Mouse (Mus musculus): ENCODE measurements at regions not wholly inside any gene's neighbourhood (a gene's known extent, or its start where the extent isn't known, plus 50 kb on each side); places are given as distances from the start of the nearest gene placed in this dataset.

DNA sequence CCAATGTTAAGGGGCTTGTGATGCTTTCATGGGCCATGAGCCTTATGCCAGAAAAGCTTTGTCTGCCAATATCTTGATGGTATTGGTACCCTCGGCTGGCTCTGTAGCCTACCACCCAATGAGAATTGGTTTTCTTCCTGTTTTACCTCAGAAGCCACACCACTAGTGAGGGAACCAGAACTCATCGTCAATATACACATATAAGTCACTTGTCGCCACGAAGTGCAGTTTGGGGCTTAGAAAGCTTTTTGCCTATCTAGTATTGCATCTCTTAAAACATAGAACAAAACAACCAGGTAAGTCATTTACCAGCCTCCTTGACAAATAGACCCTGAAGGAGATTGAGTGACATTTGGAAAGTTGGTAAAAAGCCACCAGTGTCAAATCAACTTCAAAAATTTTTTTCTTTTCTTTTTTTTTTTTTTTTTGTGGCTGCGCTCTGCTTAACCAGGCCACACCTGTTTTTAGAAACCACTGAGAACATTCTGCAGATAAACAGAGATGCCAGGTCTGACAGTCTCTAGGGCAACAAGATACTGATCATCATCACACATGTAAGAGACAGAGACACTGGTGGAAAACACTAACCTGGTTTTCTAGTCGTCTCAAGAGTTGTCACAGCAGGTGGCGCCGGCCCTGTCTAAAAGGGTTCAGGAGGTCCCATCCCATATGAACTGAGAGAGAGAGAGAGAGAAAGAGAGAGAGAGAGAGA, 292.4 kb downstream of the Ets1 start:
- no peaks in the 10 kb centered on the region for H3K27me3 ChIP-seq (ENCODE audit: control insufficient read depth, insufficient read depth, low read length, poor library complexity, severe bottlenecking)
- DNase-seq (ENCODE audit: low read depth, low spot score): peak; percentile 52
- H3K36me3 ChIP-seq (ENCODE audit: control insufficient read depth, insufficient read depth, low read length, poor library complexity, severe bottlenecking): no peaks in the 10 kb centered on the region

DNA sequence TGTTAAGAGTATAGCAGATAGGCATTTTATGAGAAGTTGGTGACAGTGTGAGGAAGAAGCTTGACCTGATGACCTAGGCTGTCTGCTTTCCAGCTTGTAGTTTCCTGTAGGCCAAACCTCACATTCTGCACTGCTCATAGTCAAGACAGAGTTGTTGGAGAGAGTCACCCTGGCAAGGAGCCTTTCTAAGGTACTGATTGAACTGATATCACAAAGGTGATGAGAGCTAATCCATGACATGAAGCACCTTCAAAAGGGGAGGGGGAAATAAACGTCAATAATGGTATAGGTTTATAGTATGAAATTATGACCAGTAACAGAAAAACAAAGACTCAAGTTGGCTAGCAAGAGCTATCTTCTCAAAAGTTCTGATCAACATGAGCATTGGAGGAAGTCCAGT, 293.3 kb downstream of the Ets1 start:
- H3K36me3 ChIP-seq (ENCODE audit: control insufficient read depth, insufficient read depth, low read length, poor library complexity, severe bottlenecking): no peaks in the 10 kb centered on the region
- no peak for DNase-seq (ENCODE audit: low read depth, low spot score)
- no peaks in the 10 kb centered on the region for H3K27me3 ChIP-seq (ENCODE audit: control insufficient read depth, insufficient read depth, low read length, poor library complexity, severe bottlenecking)

DNA sequence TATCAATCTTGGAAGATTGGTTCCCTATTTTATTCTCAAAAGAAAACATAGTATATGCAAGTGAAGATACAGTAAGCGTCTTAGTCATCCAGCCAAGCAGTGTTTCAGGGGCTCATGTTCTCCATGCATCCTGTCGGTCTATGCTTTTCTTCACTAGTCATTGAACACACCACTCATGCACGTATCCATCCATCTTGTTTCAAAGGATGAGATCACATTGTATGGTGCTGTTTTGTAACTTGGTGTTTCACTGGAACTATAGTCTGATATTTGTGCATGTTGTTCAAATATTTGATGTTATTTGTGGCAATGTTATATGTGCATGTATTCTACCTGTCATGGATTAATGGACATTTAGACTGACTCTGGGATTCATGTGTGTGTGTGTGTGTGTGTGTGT, 293.8 kb downstream of the Ets1 start:
- no peaks in the 10 kb centered on the region for H3K27me3 ChIP-seq (ENCODE audit: control insufficient read depth, insufficient read depth, low read length, poor library complexity, severe bottlenecking)
- DNase-seq (ENCODE audit: low read depth, low spot score): no peak
- H3K36me3 ChIP-seq (ENCODE audit: control insufficient read depth, insufficient read depth, low read length, poor library complexity, severe bottlenecking): no peaks in the 10 kb centered on the region

DNA sequence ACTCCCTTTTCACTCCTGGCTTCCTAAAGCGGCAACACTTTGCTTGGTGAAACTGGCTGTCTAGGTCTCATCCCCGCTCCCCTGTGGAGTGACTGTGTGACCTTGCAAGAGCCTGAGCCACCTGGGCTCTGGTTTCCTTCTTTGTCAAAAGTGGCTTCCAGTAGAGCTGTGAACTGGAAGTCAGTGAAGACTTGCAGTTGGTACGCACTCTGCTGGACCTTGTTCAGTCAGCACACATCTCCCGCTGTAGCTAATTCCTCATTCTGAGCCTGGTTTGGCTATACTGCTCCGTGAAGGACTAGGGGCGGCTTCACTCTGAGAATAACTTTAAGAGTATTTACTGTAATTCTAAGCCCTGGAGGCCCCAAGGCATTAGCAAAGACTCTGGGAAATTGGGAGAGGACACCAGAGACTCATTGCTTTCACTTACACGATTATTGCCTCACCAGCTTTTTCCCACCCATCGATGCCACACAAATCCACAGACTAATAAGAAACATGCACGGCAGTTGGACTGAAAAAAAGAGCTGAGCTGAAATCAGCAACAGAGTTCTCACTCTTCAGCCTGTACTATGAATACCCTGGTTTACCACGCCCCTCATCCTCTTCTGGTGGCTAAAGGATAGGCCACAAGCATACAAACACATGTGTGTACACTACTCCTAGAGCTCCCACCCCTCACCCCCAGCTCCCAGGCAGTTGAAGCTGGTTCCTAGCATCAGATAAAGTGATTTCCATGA, 295.4 kb downstream of the Ets1 start:
- no peaks in the 10 kb centered on the region for H3K27me3 ChIP-seq (ENCODE audit: control insufficient read depth, insufficient read depth, low read length, poor library complexity, severe bottlenecking)
- DNase-seq (ENCODE audit: low read depth, low spot score): no peak
- no peaks in the 10 kb centered on the region for H3K36me3 ChIP-seq (ENCODE audit: control insufficient read depth, insufficient read depth, low read length, poor library complexity, severe bottlenecking)

DNA sequence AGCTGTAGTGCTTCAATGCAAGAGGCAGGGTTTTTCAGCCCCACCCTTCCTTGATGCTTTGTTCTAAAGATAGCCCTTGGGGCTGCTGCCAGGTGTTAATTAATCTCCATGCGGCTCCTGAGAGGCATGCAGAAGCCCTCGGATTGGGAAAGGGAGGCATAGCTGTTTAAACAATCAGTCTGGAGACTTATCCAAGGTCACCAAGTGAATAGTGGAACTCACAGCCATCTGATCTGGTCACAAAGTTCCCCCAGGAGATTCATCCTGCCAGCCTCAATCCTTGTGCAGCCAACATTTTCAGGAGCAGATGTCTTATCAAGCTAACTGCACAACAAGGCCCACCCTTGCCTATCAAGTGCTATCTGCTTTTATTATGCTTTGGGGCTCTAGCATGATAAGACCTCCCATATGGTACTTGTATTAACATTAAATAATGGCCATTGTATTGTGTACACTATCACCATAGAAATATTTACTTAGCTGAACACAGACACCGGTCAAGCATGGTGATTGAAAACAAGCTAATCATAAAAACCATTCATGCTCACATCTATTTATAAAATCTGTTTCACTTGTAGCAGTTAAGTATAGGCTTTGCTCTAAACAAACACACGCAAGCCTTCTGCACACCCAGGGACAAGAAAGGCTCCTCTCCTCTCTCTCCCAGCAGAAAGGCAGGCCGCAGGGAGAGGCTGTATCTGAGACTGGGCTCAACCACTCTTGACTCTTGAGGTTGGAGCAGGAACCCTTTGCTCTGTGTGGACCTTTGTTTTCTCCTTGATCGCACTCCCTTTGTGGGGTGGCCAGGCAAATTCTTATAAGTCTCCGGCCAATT, 297.4 kb downstream of the Ets1 start:
- no peak for DNase-seq (ENCODE audit: low read depth, low spot score)
- Histone ChIP-seq H3K36me3 (ENCODE audit: control insufficient read depth, insufficient read depth, low read length, poor library complexity, severe bottlenecking) (no peaks in the 10 kb centered on the region), H3K27me3 (ENCODE audit: control insufficient read depth, insufficient read depth, low read length, poor library complexity, severe bottlenecking) (no peaks in the 10 kb centered on the region)

DNA sequence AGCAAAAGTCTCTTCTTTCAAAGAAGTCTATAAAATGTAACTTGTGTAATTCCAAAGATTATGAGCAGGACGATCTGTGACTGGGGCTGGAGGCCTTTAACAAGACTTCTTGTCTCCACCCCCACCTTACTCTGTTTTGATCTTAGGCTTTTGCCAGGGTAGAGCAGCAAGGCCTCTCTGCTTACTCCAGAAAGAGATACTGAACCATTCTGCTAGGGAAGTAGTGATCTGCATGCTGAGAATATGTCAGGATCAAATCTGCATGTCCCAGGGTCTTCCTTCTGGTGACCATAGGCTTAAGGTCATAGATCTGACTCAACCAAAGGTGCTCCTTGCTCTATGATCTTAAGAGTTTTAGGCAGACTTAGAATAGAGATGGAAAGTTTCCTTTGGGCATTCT, 298.4 kb downstream of the Ets1 start:
- no peaks in the 10 kb centered on the region for H3K36me3 ChIP-seq (ENCODE audit: control insufficient read depth, insufficient read depth, low read length, poor library complexity, severe bottlenecking)
- no peak for DNase-seq (ENCODE audit: low read depth, low spot score)

DNA sequence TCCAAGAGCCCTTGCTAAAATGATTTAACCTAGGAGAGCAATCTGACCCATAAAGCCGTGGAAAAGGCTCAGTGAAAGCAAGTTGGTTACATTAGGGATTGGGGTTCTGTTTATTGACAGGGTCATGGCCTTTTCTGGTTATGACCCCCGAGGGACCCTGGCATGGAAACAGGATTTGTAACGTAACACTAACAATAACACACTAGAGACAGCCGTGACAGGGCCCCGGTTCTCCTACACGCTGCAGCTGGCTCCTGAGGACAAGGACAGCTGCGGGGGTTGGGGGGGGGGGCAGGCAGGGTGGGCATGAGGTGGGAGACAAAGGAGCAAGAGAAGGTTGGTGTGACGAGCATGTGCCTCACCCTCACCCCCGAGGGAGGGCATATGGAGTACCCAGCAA, 300.4 kb downstream of the Ets1 start:
- no peak for DNase-seq (ENCODE audit: low read depth, low spot score)
- H3K27me3 ChIP-seq (ENCODE audit: control insufficient read depth, insufficient read depth, low read length, poor library complexity, severe bottlenecking): no peaks in the 10 kb centered on the region
- no peaks in the 10 kb centered on the region for H3K36me3 ChIP-seq (ENCODE audit: control insufficient read depth, insufficient read depth, low read length, poor library complexity, severe bottlenecking)

More for the DNA sequence above, 298.4 kb downstream of the Ets1 start:
- no peaks in the 10 kb centered on the region for H3K27me3 ChIP-seq (ENCODE audit: control insufficient read depth, insufficient read depth, low read length, poor library complexity, severe bottlenecking)

DNA sequence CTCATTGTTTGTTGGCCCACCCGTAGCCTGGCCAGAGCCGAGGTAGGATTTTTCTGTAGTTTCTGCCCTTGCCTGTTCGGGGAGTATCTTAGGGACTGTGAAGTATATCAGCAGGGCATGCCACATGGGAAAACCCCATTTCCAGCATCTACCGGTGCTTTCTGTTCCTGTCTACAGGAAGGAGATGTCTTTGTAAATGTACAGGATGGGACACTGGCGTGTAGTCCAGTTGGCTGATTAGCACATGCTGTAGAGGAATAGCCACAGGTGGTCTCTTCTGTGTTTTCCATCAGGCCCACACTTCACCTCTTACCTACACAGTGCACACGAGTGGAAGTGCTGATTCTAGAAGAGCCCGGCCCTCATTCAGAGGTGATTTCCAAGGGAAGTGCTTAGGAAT, 301.4 kb downstream of the Ets1 start:
- DNase-seq (ENCODE audit: low read depth, low spot score): no peak
- H3K36me3 ChIP-seq (ENCODE audit: control insufficient read depth, insufficient read depth, low read length, poor library complexity, severe bottlenecking): no peaks in the 10 kb centered on the region
- H3K27me3 ChIP-seq (ENCODE audit: control insufficient read depth, insufficient read depth, low read length, poor library complexity, severe bottlenecking): no peaks in the 10 kb centered on the region

DNA sequence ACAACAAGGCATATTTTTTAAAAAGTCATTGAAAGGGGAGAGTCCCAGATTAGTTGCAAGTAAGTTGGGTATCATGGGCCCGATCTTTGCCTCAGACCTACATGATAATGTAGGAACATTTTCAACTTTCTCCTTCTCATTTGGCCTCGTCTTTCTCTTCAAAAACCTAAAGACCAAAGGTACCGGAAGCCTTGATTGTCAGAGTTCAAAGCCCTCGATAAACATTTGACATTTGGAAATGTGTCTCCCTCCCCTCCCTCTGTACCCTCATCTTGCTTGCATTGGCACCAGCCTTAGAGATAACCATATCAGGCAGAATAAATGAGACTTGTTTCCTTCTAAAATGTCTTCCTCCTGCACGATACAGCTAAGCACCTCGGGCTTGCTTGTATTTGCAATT, 302.8 kb downstream of the Ets1 start:
- no peaks in the 10 kb centered on the region for H3K27me3 ChIP-seq (ENCODE audit: control insufficient read depth, insufficient read depth, low read length, poor library complexity, severe bottlenecking)
- DNase-seq (ENCODE audit: low read depth, low spot score): no peak
- no peaks in the 10 kb centered on the region for H3K36me3 ChIP-seq (ENCODE audit: control insufficient read depth, insufficient read depth, low read length, poor library complexity, severe bottlenecking)

DNA sequence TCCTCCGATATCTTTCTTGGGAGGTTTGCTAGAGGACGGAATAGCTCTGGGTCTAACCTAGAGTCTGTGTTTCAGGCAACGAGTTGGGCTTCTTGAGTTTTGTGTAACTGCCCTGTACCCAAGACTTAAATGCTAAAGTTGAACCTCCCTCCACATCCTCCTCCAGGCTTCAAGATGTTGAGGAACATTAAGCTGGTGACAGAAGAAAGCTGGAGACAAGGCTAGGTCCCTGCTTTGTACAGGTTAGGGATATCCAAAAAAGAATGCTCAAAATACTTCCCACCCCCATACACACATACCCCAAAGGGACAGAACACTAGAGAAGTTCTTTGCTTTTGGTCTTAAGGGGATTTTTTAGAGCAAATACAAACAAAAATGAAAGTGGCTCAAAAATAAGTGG, 303.6 kb downstream of the Ets1 start:
- Histone ChIP-seq H3K27me3 (ENCODE audit: control insufficient read depth, insufficient read depth, low read length, poor library complexity, severe bottlenecking) (no peaks in the 10 kb centered on the region), H3K36me3 (ENCODE audit: control insufficient read depth, insufficient read depth, low read length, poor library complexity, severe bottlenecking) (no peaks in the 10 kb centered on the region)
- DNase-seq (ENCODE audit: low read depth, low spot score): no peak

DNA sequence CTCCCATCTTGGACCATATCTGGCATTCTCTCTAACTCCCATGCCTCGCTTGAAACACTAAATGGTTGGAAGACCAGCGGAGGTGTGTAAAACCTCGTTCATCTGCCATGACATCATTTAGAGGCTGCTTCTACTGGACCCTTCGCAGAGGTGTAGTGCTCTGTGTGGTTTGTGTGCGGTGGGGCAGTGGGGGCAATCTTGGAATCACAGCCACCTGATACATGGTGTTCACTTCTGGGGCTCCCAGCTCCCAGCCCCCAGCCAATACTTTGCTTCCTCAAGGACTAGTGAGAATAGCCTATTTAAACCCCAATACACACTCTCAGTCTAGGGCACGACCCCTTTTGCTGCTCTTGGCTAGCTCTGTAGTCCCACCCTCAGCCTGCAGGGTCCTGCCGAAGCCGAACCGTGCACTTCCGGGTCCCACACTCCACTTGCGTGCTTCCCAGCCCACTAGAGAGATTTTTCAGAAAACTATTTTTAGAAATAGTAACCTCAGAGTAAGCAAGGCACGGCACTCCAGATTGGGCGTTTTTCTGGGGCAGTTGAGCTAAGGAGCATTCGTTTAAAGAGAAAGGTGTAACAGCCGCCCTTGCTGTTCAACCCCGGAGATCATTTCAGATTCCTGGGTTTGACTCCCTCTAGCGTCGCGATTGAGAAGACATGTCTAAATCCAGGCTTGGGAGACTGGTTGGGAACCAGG, 304.2 kb downstream of the Ets1 start:
- Histone ChIP-seq H3K36me3 (ENCODE audit: control insufficient read depth, insufficient read depth, low read length, poor library complexity, severe bottlenecking) (no peaks in the 10 kb centered on the region), H3K27me3 (ENCODE audit: control insufficient read depth, insufficient read depth, low read length, poor library complexity, severe bottlenecking) (no peaks in the 10 kb centered on the region)
- DNase-seq (ENCODE audit: low read depth, low spot score): peak; percentile 83

DNA sequence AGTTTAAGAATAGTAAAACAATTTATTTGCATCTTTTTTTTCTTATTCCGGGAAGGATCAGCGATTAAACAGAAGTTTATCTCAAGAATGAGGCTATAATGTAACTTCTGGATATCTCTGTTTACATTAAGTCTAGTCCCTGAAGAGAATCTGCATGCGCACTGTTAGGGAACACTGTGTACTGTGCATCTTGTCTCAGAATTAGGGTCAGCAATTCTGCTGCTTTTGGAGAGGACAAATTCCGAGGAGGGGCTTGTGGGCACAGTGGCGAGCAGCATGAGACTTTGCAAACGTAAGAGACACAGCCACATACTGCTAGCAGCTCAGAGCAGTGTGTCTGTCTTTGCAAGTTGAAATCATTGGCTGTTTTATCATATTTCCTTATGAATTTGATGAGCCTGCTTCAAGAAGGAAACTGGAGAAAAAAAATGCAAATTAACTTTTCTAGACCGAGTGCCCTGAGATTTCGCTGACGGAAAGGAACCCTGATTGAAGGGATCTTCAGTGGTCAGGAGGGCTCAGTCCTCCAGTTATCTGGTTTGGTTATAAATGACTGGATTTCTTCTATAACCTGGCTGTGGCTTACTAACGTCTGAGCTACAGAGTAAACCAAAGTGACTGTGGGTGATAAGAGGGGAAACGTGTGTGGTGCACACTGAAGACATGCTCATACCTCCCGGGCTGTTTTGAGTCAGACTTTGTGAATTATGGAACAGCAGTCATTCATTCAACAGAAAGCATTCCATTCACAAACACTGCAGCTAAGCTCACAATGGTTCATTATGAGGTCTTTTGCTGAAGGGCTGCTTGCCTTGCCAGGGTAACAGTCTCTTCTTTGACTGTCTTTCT, 305.1 kb downstream of the Ets1 start:
- H3K36me3 ChIP-seq (ENCODE audit: control insufficient read depth, insufficient read depth, low read length, poor library complexity, severe bottlenecking): no peaks in the 10 kb centered on the region
- no peak for DNase-seq (ENCODE audit: low read depth, low spot score)
- no peaks in the 10 kb centered on the region for H3K27me3 ChIP-seq (ENCODE audit: control insufficient read depth, insufficient read depth, low read length, poor library complexity, severe bottlenecking)

DNA sequence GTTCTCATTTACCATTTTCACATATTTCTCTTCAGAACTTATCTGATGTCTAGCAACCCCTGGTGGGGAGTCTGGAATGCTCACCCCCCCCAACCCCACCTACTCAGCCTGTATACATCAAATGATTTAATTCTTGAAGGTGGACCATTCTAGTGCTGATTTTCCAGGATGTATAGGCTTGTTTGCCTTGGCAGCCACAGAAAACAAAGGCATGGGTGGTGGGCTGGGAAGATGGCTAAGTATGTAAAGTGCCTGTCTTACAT, 305.7 kb downstream of the Ets1 start:
- Histone ChIP-seq H3K36me3 (ENCODE audit: control insufficient read depth, insufficient read depth, low read length, poor library complexity, severe bottlenecking) (no peaks in the 10 kb centered on the region), H3K27me3 (ENCODE audit: control insufficient read depth, insufficient read depth, low read length, poor library complexity, severe bottlenecking) (no peaks in the 10 kb centered on the region)
- DNase-seq (ENCODE audit: low read depth, low spot score): peak; percentile 43

DNA sequence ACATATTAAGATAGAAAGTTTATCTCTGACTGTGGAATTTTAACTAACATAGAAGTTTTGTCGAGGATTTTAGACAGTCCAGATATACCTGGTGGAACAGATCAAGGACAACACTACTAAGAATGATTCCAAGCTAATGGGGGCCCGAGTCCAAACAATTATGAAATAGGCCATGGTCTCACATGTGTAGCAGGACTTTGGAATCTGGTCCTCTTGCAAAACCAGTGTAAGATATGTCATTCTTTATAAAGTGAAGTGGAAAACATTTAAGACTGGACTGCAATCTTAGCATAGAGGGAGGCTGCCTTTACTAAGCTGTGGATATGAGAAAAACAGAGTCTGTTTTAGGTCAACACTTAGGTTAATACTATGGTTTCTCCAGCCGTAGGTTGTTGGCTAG, 311.2 kb downstream of the Ets1 start:
- no peaks in the 10 kb centered on the region for H3K27me3 ChIP-seq (ENCODE audit: control insufficient read depth, insufficient read depth, low read length, poor library complexity, severe bottlenecking)

More for the DNA sequence above, 311.2 kb downstream of the Ets1 start:
- no peak for DNase-seq (ENCODE audit: low read depth, low spot score)
- no peaks in the 10 kb centered on the region for H3K36me3 ChIP-seq (ENCODE audit: control insufficient read depth, insufficient read depth, low read length, poor library complexity, severe bottlenecking)
